Mouse (Mus musculus): ENCODE results near the gene Syt15.

GRCm38 (mm10) chr14:34274141-34274540 is 54.7 kb downstream of the Syt15 start:
- TF ChIP-seq POLR2A (IDR thresholded peaks at IDR 0.05; ENCODE audit: borderline replicate concordance, insufficient read depth, low read length): no peak
- TF ChIP-seq CTCF (IDR thresholded peaks at IDR 0.05; ENCODE audit: borderline replicate concordance, insufficient read depth, low read depth, low read length): no peak

Data from cerebellum, adult 2 months (tissue).